Mouse (Mus musculus) midbrain, embryonic 13.5 days (tissue): Measurements from ENCODE around the gene Vps37b. TPM values are rescaled to one million over a fixed set of nuclear protein-coding genes. Genes with fewer than 3 reads are reported as not detected.

Experiments used
- ATAC-seq: fragments of 200-750 bp; cut with Nextera tagmentation; 2 replicates; pipeline ENCODE4 v1.8.0; 2017; ENCODE audit warnings: mild to moderate bottlenecking, moderate TSS enrichment, moderate library complexity
- H3K27ac ChIP-seq: fragments of 300-500 bp; sonication (generic); 2 replicates; pipeline ENCODE4 v1.5.1; 2015; ENCODE audit warnings: inconsistent platforms, mild to moderate bottlenecking, moderate library complexity
- H3K27me3 ChIP-seq: fragments of 300-500 bp; sonication (generic); 2 replicates; pipeline ENCODE4 v1.6.1; 2015; ENCODE audit warnings: mild to moderate bottlenecking, inconsistent platforms
- H3K36me3 ChIP-seq: fragments of 300-500 bp; sonication (generic); 2 replicates; pipeline ENCODE4 v1.6.1; 2015; ENCODE audit warnings: mild to moderate bottlenecking, inconsistent platforms
- H3K4me1 ChIP-seq: fragments of 300-500 bp; sonication (generic); replicated peaks from 2 replicates; pipeline ENCODE4 v1.6.1; 2015; ENCODE audit warnings: inconsistent platforms
- H3K4me2 ChIP-seq: fragments of 300-500 bp; sonication (generic); replicated peaks from 2 replicates; pipeline ENCODE4 v1.6.1; 2015; ENCODE audit warnings: moderate library complexity, mild to moderate bottlenecking, inconsistent platforms
- H3K4me3 ChIP-seq: fragments of 300-500 bp; sonication (generic); replicated peaks from 2 replicates; pipeline ENCODE4 v1.5.1; 2015; ENCODE audit warnings: mild to moderate bottlenecking, inconsistent platforms
- H3K9ac ChIP-seq: fragments of 300-500 bp; sonication (generic); replicated peaks from 2 replicates; pipeline ENCODE4 v1.6.1; 2015; ENCODE audit warnings: mild to moderate bottlenecking, inconsistent platforms
- H3K9me3 ChIP-seq: fragments of 300-500 bp; sonication (generic); 2 replicates; pipeline ENCODE4 v1.6.1; 2016; ENCODE audit warnings: mild to moderate bottlenecking, inconsistent platforms
- WGBS: fragments of 180-500 bp; shearing (Covaris S2); methylation state at CpG from one replicate; pipeline ENCODE4 v1.1.7; 2015; 5-methylcytosine and 5-hydroxymethylcytosine counted together
- polyA plus RNA-seq: library from polyadenylated mRNA; unstranded; fragments of >200 nt; fragmentation: Nextera tagmentation; extraction: Ambion mirVana; gene quantifications from 2 replicates; pipeline ENCODE4 v1.2.1, GENCODE M21; 2015

Vps37b gene
- polyA plus RNA-seq, 1 experiment from 2014 or later, result 79.3 TPM

- H3K4me3 ChIP-seq, result no peak overlapping the region
- H3K9me3 ChIP-seq, result no peaks in the 10 kb centered on the region
- H3K9ac ChIP-seq, result no peak overlapping the region
- H3K36me3 ChIP-seq, result peaks cover 69% of the 10 kb centered on the region
- no peak for ATAC-seq
- H3K4me2 ChIP-seq, result no peak overlapping the region
- H3K4me1 ChIP-seq, result peaks cover 32% of the 10 kb centered on the region
- H3K27ac ChIP-seq, result no peak overlapping the region; the same call in 1 of the 2 replicates
- H3K27me3 ChIP-seq, result no peaks in the 10 kb centered on the region
- 90% methylated on average over 26 of the region's 26 CpGs for WGBS
These were observed 25.8 kb downstream of the Vps37b start for GRCm38 (mm10) chr5:124006082-124006873.

GRCm38 (mm10) chr5:124005591-124005990 lies 26.5 kb downstream of the Vps37b start:
- 87% methylated on average over 11 of the region's 11 CpGs for WGBS
- Histone ChIP-seq H3K9ac (no peak overlapping the region), H3K27me3 (no peaks in the 10 kb centered on the region), H3K4me1 (peaks cover 29% of the 10 kb centered on the region), H3K4me2 (no peak overlapping the region), H3K36me3 (peaks cover 69% of the 10 kb centered on the region), H3K4me3 (no peak overlapping the region), H3K27ac (no peak overlapping the region), H3K9me3 (no peaks in the 10 kb centered on the region)
- ATAC-seq, result no peak

DNA sequence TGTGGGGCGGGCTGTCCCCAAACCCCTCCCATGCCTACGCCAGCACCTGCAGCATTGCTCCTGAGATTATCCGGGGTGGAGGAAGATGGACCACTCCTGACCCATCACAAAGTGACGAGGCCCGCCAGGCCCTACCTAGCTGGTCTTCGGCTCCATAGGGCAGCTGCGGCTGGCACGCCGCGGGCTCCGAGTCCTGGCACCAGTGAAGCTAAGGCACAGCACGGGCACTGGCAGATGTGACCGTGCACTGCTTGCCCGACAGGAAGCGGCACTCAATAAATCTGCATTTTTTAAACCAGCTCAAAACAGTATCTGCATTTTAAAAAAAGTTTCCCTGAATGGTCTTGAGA lies 26.9 kb downstream of the Vps37b start:
- no peak for ATAC-seq
- H3K4me2 ChIP-seq, result no peak overlapping the region
- peak overlapping the region; percentile 19; the same call in 1 of the 2 replicates for H3K27ac ChIP-seq
- no peaks in the 10 kb centered on the region for H3K27me3 ChIP-seq
- peaks cover 65% of the 10 kb centered on the region for H3K36me3 ChIP-seq
- no peak overlapping the region for H3K9ac ChIP-seq
- 95% methylated on average over 15 of the region's 15 CpGs for WGBS
- H3K4me1 ChIP-seq, result peaks cover 24% of the 10 kb centered on the region
- H3K4me3 ChIP-seq, result no peak overlapping the region
- H3K9me3 ChIP-seq, result no peaks in the 10 kb centered on the region

- Histone ChIP-seq H3K9me3 (no peaks in the 10 kb centered on the region), H3K9ac (no peak overlapping the region), H3K4me3 (no peak overlapping the region), H3K27ac (peak overlapping the region; percentile 19; the same call in 1 of the 2 replicates), H3K27me3 (no peaks in the 10 kb centered on the region), H3K4me2 (no peak overlapping the region), H3K36me3 (peaks cover 62% of the 10 kb centered on the region), H3K4me1 (peaks cover 20% of the 10 kb centered on the region)
- 93% methylated on average over 17 of the region's 17 CpGs for WGBS
- no peak for ATAC-seq
These were observed 27.5 kb downstream of the Vps37b start for GRCm38 (mm10) chr5:124004356-124005150.

- Histone ChIP-seq H3K9me3 (no peaks in the 10 kb centered on the region), H3K27ac (0 out of 2 replicates have a peak overlapping the region, but pooled peaks have one; percentile 51), H3K9ac (peak overlapping the region; percentile 12; the same call in 1 of the 2 replicates), H3K4me3 (no peak overlapping the region), H3K4me1 (peaks cover 20% of the 10 kb centered on the region), H3K4me2 (no peak overlapping the region), H3K27me3 (no peaks in the 10 kb centered on the region), H3K36me3 (peaks cover 52% of the 10 kb centered on the region)
- no peak for ATAC-seq
- 63% methylated on average over 4 of the region's 4 CpGs for WGBS
These were observed 28.7 kb downstream of the Vps37b start for GRCm38 (mm10) chr5:124003375-124003774.

- no peaks in the 10 kb centered on the region for H3K27me3 ChIP-seq
- H3K36me3 ChIP-seq, result peaks cover 47% of the 10 kb centered on the region
- ATAC-seq, result no peak
- no peak overlapping the region for H3K4me3 ChIP-seq
- H3K4me1 ChIP-seq, result peaks cover 20% of the 10 kb centered on the region
- H3K4me2 ChIP-seq, result no peak overlapping the region
- H3K9ac ChIP-seq, result no peak overlapping the region; the same call in 1 of the 2 replicates
- 73% methylated on average over 2 of the region's 2 CpGs for WGBS
- H3K27ac ChIP-seq, result peak overlapping the region; percentile 51; the same call in 1 of the 2 replicates
- H3K9me3 ChIP-seq, result no peaks in the 10 kb centered on the region
These were observed 29.2 kb downstream of the Vps37b start for GRCm38 (mm10) chr5:124002876-124003275.

DNA sequence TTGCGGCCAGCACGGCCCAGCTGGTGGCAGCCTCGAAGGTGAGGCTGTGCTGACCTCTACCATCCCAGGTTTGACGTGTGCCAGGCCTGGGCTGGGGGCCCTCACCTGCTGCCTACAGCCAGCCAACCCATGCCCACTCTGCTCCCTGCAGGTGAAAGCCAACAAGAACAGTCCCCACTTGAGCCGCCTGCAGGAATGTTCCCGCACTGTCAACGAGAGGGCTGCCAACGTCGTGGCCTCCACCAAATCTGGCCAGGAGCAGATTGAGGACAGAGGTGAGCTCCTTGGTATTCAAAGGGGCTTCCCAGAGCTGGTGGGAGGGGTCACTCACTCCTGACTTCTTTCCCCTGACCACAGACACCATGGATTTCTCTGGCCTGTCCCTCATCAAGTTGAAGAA lies 30.8 kb downstream of the Vps37b start:
- Histone ChIP-seq H3K36me3 (peaks cover 31% of the 10 kb centered on the region), H3K27me3 (no peaks in the 10 kb centered on the region), H3K9ac (peak overlapping the region; percentile 33; the same call in 1 of the 2 replicates), H3K4me1 (peaks cover 24% of the 10 kb centered on the region), H3K9me3 (no peaks in the 10 kb centered on the region), H3K27ac (peak overlapping the region; percentile 58; the same call in 1 of the 2 replicates), H3K4me2 (no peak overlapping the region), H3K4me3 (no peak overlapping the region)
- WGBS, result 62% methylated on average over 9 of the region's 9 CpGs
- peak; percentile 34 for ATAC-seq

DNA sequence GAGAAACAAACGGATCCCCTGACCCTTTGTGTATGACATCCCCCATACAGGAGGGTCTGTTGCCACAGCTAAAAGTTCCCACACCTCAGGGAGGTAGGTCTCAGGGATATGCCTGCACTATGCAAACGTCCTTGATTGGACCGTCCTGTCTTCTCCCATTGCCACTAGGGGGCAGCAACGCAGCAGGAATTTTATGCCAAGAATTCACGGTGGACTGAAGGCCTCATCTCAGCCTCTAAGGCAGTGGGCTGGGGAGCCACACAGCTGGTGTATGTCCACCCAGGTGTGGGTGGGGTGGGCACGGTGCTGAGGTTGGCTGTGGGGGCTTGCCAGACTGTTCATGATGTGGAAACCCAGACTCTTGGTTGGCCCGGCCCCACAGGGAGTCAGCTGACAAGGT lies 31.2 kb downstream of the Vps37b start:
- peak; percentile 77 for ATAC-seq
- H3K27me3 ChIP-seq, result no peaks in the 10 kb centered on the region
- peaks cover 27% of the 10 kb centered on the region for H3K36me3 ChIP-seq
- WGBS, result 11% methylated on average over 7 of the region's 7 CpGs
- peak overlapping the region; percentile 58; the same call in 1 of the 2 replicates for H3K27ac ChIP-seq
- no peak overlapping the region for H3K4me3 ChIP-seq
- H3K9ac ChIP-seq, result peak overlapping the region; percentile 33; the same call in 1 of the 2 replicates
- H3K4me1 ChIP-seq, result peaks cover 24% of the 10 kb centered on the region
- no peaks in the 10 kb centered on the region for H3K9me3 ChIP-seq
- H3K4me2 ChIP-seq, result no peak overlapping the region

DNA sequence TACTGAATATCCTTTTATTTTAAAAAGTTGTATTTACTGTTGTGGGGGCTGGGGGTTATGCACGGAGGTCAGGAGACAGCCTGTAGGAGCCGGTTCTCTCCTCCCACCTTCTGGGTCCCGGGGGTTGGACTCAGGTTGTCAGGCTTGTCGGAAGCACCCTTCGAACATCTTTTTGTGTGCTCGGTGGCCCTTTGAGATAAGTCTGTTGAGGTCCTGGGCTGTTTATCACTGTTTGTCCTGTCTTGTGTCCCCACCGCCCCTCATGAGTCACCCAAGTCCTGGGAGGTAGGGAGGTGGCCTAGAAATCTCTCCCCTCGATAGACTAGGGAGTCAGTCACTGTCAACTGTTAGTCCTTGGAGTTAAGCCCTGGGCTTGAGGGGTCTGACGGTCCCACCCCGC lies 33.7 kb downstream of the Vps37b start:
- H3K4me3 ChIP-seq, result no peak overlapping the region
- H3K9ac ChIP-seq, result no peak overlapping the region
- WGBS, result 90% methylated on average over 10 of the region's 10 CpGs
- no peak overlapping the region for H3K4me2 ChIP-seq
- no peak for ATAC-seq
- peaks cover 23% of the 10 kb centered on the region for H3K4me1 ChIP-seq
- peaks cover 8% of the 10 kb centered on the region for H3K36me3 ChIP-seq
- no peaks in the 10 kb centered on the region for H3K27me3 ChIP-seq
- peak overlapping the region; percentile 63; the same call in 1 of the 2 replicates for H3K27ac ChIP-seq
- H3K9me3 ChIP-seq, result no peaks in the 10 kb centered on the region

GRCm38 (mm10) chr5:123997811-123998210 lies 34.3 kb downstream of the Vps37b start:
- WGBS, result 75% methylated on average over 16 of the region's 16 CpGs
- no peak for ATAC-seq

GRCm38 (mm10) chr5:123997211-123997751 lies 34.8 kb downstream of the Vps37b start:
- WGBS, result 83% methylated on average over 24 of the region's 24 CpGs
- Histone ChIP-seq H3K4me2 (no peak overlapping the region), H3K4me3 (no peak overlapping the region)

More at GRCm38 (mm10) chr5:123997811-123998210, 34.3 kb downstream of the Vps37b start:
- H3K4me1 ChIP-seq, result peaks cover 17% of the 10 kb centered on the region
- peak overlapping the region; percentile 63; the same call in 1 of the 2 replicates for H3K27ac ChIP-seq
- H3K4me2 ChIP-seq, result no peak overlapping the region
- peaks cover 5% of the 10 kb centered on the region; the same call in 1 of the 2 replicates for H3K36me3 ChIP-seq
- H3K9ac ChIP-seq, result no peak overlapping the region
- no peak overlapping the region for H3K4me3 ChIP-seq
- no peaks in the 10 kb centered on the region for H3K9me3 ChIP-seq
- H3K27me3 ChIP-seq, result no peaks in the 10 kb centered on the region

More at GRCm38 (mm10) chr5:123997211-123997751, 34.8 kb downstream of the Vps37b start:
- ATAC-seq, result no peak
- Histone ChIP-seq H3K27ac (peak overlapping the region; percentile 63; the same call in 1 of the 2 replicates), H3K27me3 (peaks cover under 1% of the 10 kb centered on the region; the same call in 1 of the 2 replicates), H3K36me3 (peaks cover 4% of the 10 kb centered on the region; the same call in 1 of the 2 replicates), H3K4me1 (peaks cover 14% of the 10 kb centered on the region), H3K9ac (no peak overlapping the region), H3K9me3 (no peaks in the 10 kb centered on the region)
